Mouse (Mus musculus) ES-E14 (cell line): ENCODE results near the gene Glce. TPM values are rescaled to one million over a fixed set of nuclear protein-coding genes. Genes with fewer than 3 reads are reported as not detected.

Experiments
- DNase-seq: peaks from one replicate; pipeline ENCODE4 v3.0.0-alpha.2; 2013; ENCODE audit warnings: low read depth, low spot score
- H3K27ac ChIP-seq: 2 replicates; pipeline ENCODE4 v1.5.1; 2012; ENCODE audit warnings: low read depth, mild to moderate bottlenecking, low read length, moderate library complexity, mixed read lengths; ENCODE audit not compliant: poor library complexity, insufficient read depth, severe bottlenecking
- H3K36me3 ChIP-seq: 2 replicates; pipeline ENCODE4 v1.6.1; 2012; ENCODE audit warnings: mild to moderate bottlenecking, low read length, moderate library complexity, mixed read lengths; ENCODE audit not compliant: control insufficient read depth, poor library complexity, insufficient read depth, severe bottlenecking
- H3K4me1 ChIP-seq, 2 experiments: fragments of 150-350 bp in 1 of 2; sonication (generic) in 1 of 2; 2 replicates each; pipeline ENCODE4 v1.6.1; 2012; ENCODE audit warnings: low read length in 2 of 2, mild to moderate bottlenecking in 1 of 2, mixed read lengths in 1 of 2; ENCODE audit not compliant: control insufficient read depth in 2 of 2, insufficient read depth in 2 of 2, poor library complexity in 1 of 2
- H3K4me3 ChIP-seq, 2 experiments: fragments of 150-350 bp in 1 of 2; sonication (generic) in 1 of 2; 2 replicates each; pipeline ENCODE4 v1.5.1; 2012; ENCODE audit warnings: low read length in 2 of 2, low read depth in 1 of 2, mild to moderate bottlenecking in 1 of 2, mixed read lengths in 1 of 2; ENCODE audit not compliant: insufficient read depth in 1 of 2, poor library complexity in 1 of 2, severe bottlenecking in 1 of 2
- H3K9ac ChIP-seq: 2 replicates; pipeline ENCODE4 v1.6.1; 2012; ENCODE audit warnings: low read depth, mild to moderate bottlenecking, low read length, mixed read lengths; ENCODE audit not compliant: poor library complexity, insufficient read depth, severe bottlenecking
- H3K9me3 ChIP-seq: fragments of 150-350 bp; sonication (generic); 2 replicates; pipeline ENCODE4 v1.6.1; 2012; ENCODE audit warnings: low read depth, mild to moderate bottlenecking, low read length; ENCODE audit not compliant: control insufficient read depth, insufficient read depth
- CHD2 ChIP-seq: IDR thresholded peaks from 2 replicates; pipeline ENCODE4 v1.6.1; 2014; ENCODE audit warnings: mild to moderate bottlenecking, low read depth, low read length, inconsistent platforms
- HCFC1 ChIP-seq: IDR thresholded peaks from 2 replicates; pipeline ENCODE4 v1.6.1; 2012; ENCODE audit warnings: low read length, inconsistent platforms, borderline replicate concordance; ENCODE audit not compliant: insufficient read depth
- MAFK ChIP-seq: IDR thresholded peaks from 2 replicates; pipeline ENCODE4 v1.6.1; 2014; ENCODE audit warnings: mild to moderate bottlenecking, low read depth, low read length, inconsistent platforms; ENCODE audit not compliant: insufficient read depth
- ZC3H11A ChIP-seq: IDR thresholded peaks from 2 replicates; pipeline ENCODE4 v1.6.1; 2012; ENCODE audit warnings: low read depth, mild to moderate bottlenecking, inconsistent platforms, low read length, borderline replicate concordance
- ZNF384 ChIP-seq: IDR thresholded peaks from 2 replicates; pipeline ENCODE4 v1.6.1; 2012; ENCODE audit warnings: low read depth, low read length, inconsistent platforms
- in situ Hi-C, 2 experiments: fragments of 600-800 bp; cut with MboI; formaldehyde crosslinking; loops; one replicate each; pipeline ENCODE4 v1.15.1; 2025; ENCODE audit warnings: low sequenced_read_pairs in 2 of 2, inconsistent platforms in 1 of 2; ENCODE audit not compliant: unreplicated experiment in 2 of 2
- total RNA-seq: library from RNA; depleted of rRNA; stranded (reverse); fragments of 300-350 nt; gene quantifications from 2 replicates; pipeline ENCODE4 v1.2.3, GENCODE M21; 2012

Gene Glce
- total RNA-seq, 1 experiment, result 44.8 TPM

DNA sequence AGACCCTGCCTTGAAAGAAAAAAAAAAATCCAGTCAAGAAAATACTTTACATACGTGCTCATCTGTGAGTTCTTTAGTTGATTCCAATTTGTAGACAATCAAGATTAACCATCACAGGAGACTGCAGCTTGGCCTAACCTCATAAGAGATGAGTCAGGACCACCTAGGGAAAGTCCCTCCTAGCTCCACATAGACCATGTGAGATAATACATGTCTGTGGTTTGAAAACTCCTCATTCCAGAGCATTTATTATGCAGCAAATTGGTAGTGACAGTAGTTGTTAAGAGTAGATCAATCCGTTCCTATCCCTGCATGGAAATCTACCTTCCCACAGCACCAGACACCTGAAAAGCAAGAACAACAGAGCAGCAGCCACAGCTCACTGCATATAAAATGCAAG lies 5.6 kb upstream of the Glce start:
- Histone ChIP-seq H3K9ac (no peak overlapping the region), H3K4me3 (no peak overlapping the region), H3K9me3 (no peaks in the 10 kb centered on the region), H3K27ac (no peak overlapping the region), H3K36me3 (no peaks in the 10 kb centered on the region), H3K4me1 (0 out of 4 replicates have a peak, but pooled peaks cover 0 to 1% of the 10 kb centered on the region in 2 experiments)
- TF ChIP-seq CHD2 (no peak), MAFK (no peak), ZC3H11A (no peak), HCFC1 (no peak), ZNF384 (no peak)
- no peak for DNase-seq
- in situ Hi-C loops, result no loop called here

DNA sequence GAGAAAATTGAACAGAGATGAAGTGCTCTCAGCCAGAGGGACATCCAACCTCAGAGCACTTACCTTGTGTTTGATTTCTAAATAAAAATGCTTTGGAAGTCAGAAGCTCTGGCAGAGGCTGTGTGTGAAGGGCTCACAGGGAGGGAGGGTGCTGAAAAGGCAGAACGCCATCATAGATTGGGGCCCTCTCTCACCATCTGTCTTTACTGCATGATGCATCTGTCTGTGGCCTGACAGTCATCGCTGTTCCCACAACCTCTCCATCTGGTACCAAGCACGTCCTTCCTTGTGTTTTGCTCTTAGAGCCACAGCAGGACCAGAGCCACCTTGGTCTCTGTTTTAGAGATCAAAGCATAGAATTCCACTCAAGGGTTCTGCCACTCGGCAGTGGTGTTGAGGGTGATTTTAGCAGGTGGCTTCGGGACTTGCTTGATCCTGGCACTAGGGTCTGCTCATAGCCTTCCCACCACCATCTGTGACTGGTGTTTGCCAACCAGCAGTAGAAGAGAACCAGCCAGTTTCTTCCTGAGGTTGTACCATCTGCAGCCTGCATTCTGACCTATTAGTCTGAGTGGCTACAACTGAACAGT lies 3.6 kb upstream of the Glce start:
- Histone ChIP-seq H3K27ac (no peak overlapping the region), H3K9me3 (no peaks in the 10 kb centered on the region), H3K9ac (no peak overlapping the region), H3K4me3 (no peak overlapping the region), H3K36me3 (no peaks in the 10 kb centered on the region), H3K4me1 (peaks cover 1 to 2% of the 10 kb centered on the region in 2 experiments; a peak in 1 of 4 replicates)
- in situ Hi-C loops, result no loop called here
- no peak for DNase-seq
- TF ChIP-seq ZNF384 (no peak), ZC3H11A (no peak), MAFK (no peak), CHD2 (no peak), HCFC1 (no peak)

DNA sequence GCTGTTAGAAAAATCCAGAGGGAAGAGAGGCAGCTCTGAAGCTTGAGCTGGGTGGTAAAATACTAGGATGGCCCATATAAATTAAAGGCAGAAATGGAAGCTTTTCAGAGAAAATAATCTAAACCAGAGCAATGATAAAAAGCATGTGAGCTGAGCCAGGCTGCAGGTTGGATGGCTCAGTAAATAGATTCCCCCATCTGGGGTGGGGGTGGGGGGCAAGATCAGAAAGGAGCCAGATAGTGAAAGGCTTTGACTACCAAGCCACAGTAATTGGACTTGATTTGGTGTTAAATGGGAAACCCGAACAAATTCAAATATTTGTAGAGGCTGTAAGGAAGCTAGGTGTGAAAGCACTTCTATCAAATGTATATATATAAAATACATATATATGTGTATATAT lies 1.8 kb upstream of the Glce start:
- in situ Hi-C loops, result no loop called here
- no peaks in the 10 kb centered on the region for H3K36me3 ChIP-seq
- H3K9ac ChIP-seq, result no peak overlapping the region
- H3K4me1 ChIP-seq, result peaks cover 1 to 3% of the 10 kb centered on the region in 2 experiments; a peak in 1 of 4 replicates
- H3K9me3 ChIP-seq, result no peaks in the 10 kb centered on the region
- no peak overlapping the region for H3K4me3 ChIP-seq
- DNase-seq, result no peak
- TF ChIP-seq ZC3H11A, result no peak
- TF ChIP-seq ZNF384, result no peak
- TF ChIP-seq MAFK, result no peak
- no peak overlapping the region for H3K27ac ChIP-seq

DNA sequence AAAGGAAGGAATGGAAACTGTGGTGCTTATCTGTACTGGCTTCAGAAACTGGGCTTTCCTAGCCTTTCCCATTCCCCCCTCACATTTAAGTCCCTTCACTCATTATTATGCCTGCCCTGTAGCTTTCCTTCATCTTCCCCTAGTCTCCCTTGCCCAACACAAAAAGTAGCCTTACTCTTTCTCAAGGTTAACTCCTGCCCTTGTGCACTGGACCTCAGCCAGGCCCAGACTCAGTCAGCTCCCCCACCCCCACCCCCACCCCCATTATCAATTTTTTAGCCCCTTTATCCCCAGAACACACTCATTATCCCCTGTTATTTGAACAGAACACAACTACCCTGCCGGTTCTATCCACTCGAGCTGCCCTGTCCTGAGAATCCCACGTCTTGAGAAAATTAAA lies 1.0 kb upstream of the Glce start:
- no peaks in the 10 kb centered on the region for H3K9me3 ChIP-seq
- peak overlapping the region; percentile 68 to 79 for H3K4me3 ChIP-seq
- in situ Hi-C loops, result no loop called here
- TF ChIP-seq HCFC1 (no peak), CHD2 (no peak), ZC3H11A (no peak), ZNF384 (no peak), MAFK (no peak)
- peaks cover 1 to 3% of the 10 kb centered on the region in 2 experiments; a peak in 1 of 4 replicates for H3K4me1 ChIP-seq
- no peaks in the 10 kb centered on the region for H3K36me3 ChIP-seq
- H3K27ac ChIP-seq, result no peak overlapping the region
- peak overlapping the region; percentile 86; the same call in 1 of the 2 replicates for H3K9ac ChIP-seq
- DNase-seq, result no peak
